Mouse (Mus musculus): Measurements from ENCODE around the gene Slc23a3.

The Slc23a3 gene

GRCm38 (mm10) chr1:75138448-75138847 lies 4.8 kb upstream of the Slc23a3 start:
- in situ Hi-C loops (cut with MseI, MboI) = no loop called here

- in situ Hi-C loops (cut with MseI, MboI) = no loop called here
Observed at GRCm38 (mm10) chr1:75136730-75137129, 3.0 kb upstream of the Slc23a3 start.

- in situ Hi-C loops (cut with MseI, MboI) = no loop called here
Observed at GRCm38 (mm10) chr1:75136293-75136692, 2.6 kb upstream of the Slc23a3 start.

- in situ Hi-C loops (cut with MseI, MboI) = no loop called here
Observed at GRCm38 (mm10) chr1:75128641-75129040, 5.0 kb downstream of the Slc23a3 start.

- in situ Hi-C loops (cut with MseI, MboI) = no loop called here
Observed at GRCm38 (mm10) chr1:75125418-75125817, 8.3 kb downstream of the Slc23a3 start.

GRCm38 (mm10) chr1:75124346-75125321 lies 9.1 kb downstream of the Slc23a3 start, which contains the start of gene Nhej1:
Gene Nhej1 (minus strand): TSS chr1:75125200.
- in situ Hi-C loops (cut with MseI, MboI) = no loop called here

GRCm38 (mm10) chr1:75122211-75122610 lies 11.5 kb downstream of the Slc23a3 start:
- in situ Hi-C loops (cut with MseI, MboI) = no loop called here

All from mouse trophoblast stem cell (cell line).